Mouse (Mus musculus) C2C12 (cell line): ENCODE measurements around the gene Foxn3. TPM values are rescaled to one million over a fixed set of nuclear protein-coding genes. Genes with fewer than 3 reads are reported as not detected.

ENCODE experiments used
- H3K27me3 ChIP-seq: one replicate; pipeline ENCODE4 v1.6.1; 2011; ENCODE audit not compliant: control insufficient read depth, insufficient read depth, insufficient read length
- H3K36me3 ChIP-seq: one replicate; pipeline ENCODE4 v1.6.1; 2011; ENCODE audit not compliant: control insufficient read depth, insufficient read depth
- H3K4me3 ChIP-seq: one replicate; pipeline ENCODE4 v1.5.1; 2011; ENCODE audit warnings: mild to moderate bottlenecking, control low read depth; ENCODE audit not compliant: poor library complexity, insufficient read depth, severe bottlenecking
- H3K79me2 ChIP-seq: one replicate; pipeline ENCODE4 v1.6.1; 2011; ENCODE audit not compliant: control insufficient read depth, insufficient read depth
- H3K79me3 ChIP-seq: one replicate; pipeline ENCODE4 v1.6.1; 2011; ENCODE audit warnings: low read depth, control low read depth
- H3ac ChIP-seq: one replicate; pipeline ENCODE3; 2011; ENCODE audit warnings: low read depth; ENCODE audit not compliant: control insufficient read depth, insufficient read length
- CEBPB ChIP-seq: IDR thresholded peaks from one replicate; pipeline ENCODE4 v1.6.1; 2011; ENCODE audit warnings: low read depth, mild to moderate bottlenecking, control low read depth, moderate library complexity
- CTCF ChIP-seq: IDR thresholded peaks from one replicate; pipeline ENCODE4 v1.5.1; 2011; ENCODE audit not compliant: control insufficient read depth, insufficient read depth, insufficient read length
- FOSL1 ChIP-seq: IDR thresholded peaks from one replicate; pipeline ENCODE4 v1.8.0; 2011; ENCODE audit warnings: mild to moderate bottlenecking, low read length; ENCODE audit not compliant: poor library complexity, insufficient read depth, severe bottlenecking
- MAX ChIP-seq: IDR thresholded peaks from one replicate; pipeline ENCODE4 v1.6.1; 2011; ENCODE audit warnings: mild to moderate bottlenecking, control low read depth
- MYOD1 ChIP-seq: IDR thresholded peaks from one replicate; pipeline ENCODE4 v1.6.1; 2011; ENCODE audit warnings: low read depth; ENCODE audit not compliant: control insufficient read depth, insufficient read length
- MYOG ChIP-seq: IDR thresholded peaks from one replicate; pipeline ENCODE4 v1.6.1; 2011; ENCODE audit not compliant: control insufficient read depth, insufficient read length; ENCODE audit errors: extremely low read depth
- USF1 ChIP-seq: IDR thresholded peaks from one replicate; pipeline ENCODE4 v1.6.1; 2011; ENCODE audit warnings: low read depth, mild to moderate bottlenecking, control low read depth, moderate library complexity
- polyA plus RNA-seq: library from polyadenylated mRNA; unstranded; fragments of >200 nt; fragmentation: generic; extraction: Trizol; gene quantifications from one replicate; pipeline ENCODE4 v1.2.1, GENCODE M21; 2012; ENCODE audit warnings: missing spikeins

Gene Foxn3
- polyA plus RNA-seq, 1 experiment = 4.2 TPM

DNA sequence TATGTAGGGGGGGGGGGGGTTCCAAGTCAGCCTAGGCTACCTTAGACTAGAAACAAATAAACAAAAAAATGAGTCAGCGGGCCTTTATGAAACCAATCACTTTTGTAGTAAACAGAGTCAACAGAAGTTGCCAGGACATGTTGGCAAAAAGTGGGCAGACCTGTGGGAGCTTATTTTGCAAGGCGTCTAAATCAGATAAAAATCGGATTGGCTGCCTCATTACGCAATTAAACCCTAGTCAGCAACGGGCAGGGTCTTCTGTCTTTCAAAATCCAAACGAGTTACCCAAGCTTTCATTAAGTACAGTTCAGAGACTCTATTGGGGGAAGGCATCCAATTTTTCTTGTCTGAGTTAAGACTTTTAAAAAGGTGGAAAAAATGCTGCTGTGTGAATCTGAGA is 329.0 kb downstream of the Foxn3 start:
- Histone ChIP-seq H3K79me3 (no peaks in the 10 kb centered on the region), H3ac (no peak overlapping the region), H3K36me3 (no peaks in the 10 kb centered on the region), H3K79me2 (no peaks in the 10 kb centered on the region), H3K4me3 (no peak overlapping the region), H3K27me3 (no peaks in the 10 kb centered on the region)
- TF ChIP-seq FOSL1 = no peak
- no peak for TF ChIP-seq MYOD1

DNA sequence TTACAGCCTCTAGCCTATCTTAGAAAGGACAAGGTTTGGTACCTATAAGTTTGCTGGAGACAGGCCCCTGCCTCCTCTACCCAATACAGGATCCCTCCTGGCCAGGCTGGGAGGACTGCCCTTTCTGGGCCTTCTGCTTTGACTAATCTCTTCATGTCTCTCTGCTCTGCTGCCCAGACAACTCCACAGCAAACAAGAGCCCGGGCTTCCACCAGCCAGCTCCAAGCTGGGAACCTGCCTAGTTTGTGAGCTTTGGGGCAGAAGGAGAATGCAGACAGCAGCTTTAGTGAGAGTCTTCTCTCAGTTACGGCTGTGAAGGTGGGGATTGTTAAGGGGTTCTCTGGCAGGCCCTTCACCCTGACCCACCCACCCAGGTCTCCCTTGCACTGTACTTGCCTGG is 330.0 kb downstream of the Foxn3 start:
- no peak for TF ChIP-seq CEBPB
- TF ChIP-seq FOSL1 = no peak
- TF ChIP-seq MYOG = no peak
- TF ChIP-seq MYOD1 = no peak
- TF ChIP-seq USF1 = no peak
- no peak overlapping the region for H3ac ChIP-seq
- no peaks in the 10 kb centered on the region for H3K27me3 ChIP-seq
- no peaks in the 10 kb centered on the region for H3K79me2 ChIP-seq
- H3K79me3 ChIP-seq = no peaks in the 10 kb centered on the region
- H3K36me3 ChIP-seq = no peaks in the 10 kb centered on the region
- no peak overlapping the region for H3K4me3 ChIP-seq

DNA sequence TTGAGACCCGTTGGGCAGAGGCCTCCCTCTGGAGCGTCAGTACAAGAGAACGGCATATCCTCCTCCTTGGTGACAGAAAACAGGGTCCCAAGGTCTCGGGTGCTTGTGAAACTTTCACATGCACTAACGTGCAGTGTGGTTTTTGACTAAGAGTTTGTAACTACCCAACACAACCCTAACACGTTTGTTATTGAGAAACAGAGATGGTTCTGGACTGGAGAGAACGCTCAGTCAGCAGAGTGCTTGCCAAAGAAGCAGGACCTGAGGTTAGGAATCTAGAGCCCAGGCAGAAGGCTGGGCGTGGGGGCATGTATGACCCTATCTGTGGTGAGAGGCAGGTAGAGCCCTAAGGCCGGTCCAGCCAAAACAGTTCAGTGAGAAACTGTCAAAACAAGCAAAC is 330.9 kb downstream of the Foxn3 start:
- no peaks in the 10 kb centered on the region for H3K27me3 ChIP-seq
- H3K79me2 ChIP-seq = no peaks in the 10 kb centered on the region
- H3K4me3 ChIP-seq = no peak overlapping the region
- H3ac ChIP-seq = no peak overlapping the region
- TF ChIP-seq MYOD1 (no peak), CTCF (no peak), MAX (no peak), FOSL1 (no peak), CEBPB (no peak), MYOG (no peak), USF1 (no peak)
- H3K36me3 ChIP-seq = no peaks in the 10 kb centered on the region
- no peaks in the 10 kb centered on the region for H3K79me3 ChIP-seq

DNA sequence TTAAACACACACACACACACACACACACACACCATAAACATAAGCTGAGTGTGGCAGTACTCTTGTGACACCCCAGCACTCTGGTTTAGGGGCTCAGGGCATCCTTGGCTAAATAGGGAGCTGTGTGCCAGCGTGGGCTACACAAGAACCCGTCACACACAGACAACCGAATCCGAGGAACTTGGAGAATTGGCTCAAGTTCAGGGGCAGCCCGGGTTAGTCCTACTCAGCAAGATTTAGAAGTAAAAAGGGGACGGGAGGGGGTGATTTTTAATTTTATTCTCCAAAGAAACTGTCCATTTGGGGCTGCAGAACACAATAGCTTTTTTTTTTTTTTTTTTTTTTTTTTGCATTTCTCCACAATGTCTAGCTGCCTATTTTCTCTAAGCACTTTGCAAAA is 332.1 kb downstream of the Foxn3 start:
- no peak overlapping the region for H3K4me3 ChIP-seq
- H3K79me3 ChIP-seq = no peaks in the 10 kb centered on the region

DNA sequence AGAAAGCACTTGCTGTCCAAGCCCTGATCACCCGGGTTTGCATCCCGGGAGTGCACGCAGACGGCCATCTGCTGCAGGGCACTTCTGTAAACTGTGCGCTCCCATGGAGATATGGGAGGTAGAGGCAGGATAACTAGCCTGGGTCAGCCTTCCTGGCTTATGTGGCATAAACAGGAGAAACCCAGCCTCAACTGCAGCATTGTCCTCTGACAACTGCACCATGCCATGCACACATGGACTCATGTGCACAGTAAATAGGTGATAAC is 332.7 kb downstream of the Foxn3 start:
- no peak overlapping the region for H3K4me3 ChIP-seq
- TF ChIP-seq MAX (no peak), FOSL1 (no peak), CTCF (no peak), MYOD1 (no peak)
- H3K79me3 ChIP-seq = no peaks in the 10 kb centered on the region
- no peaks in the 10 kb centered on the region for H3K27me3 ChIP-seq
- H3K79me2 ChIP-seq = no peaks in the 10 kb centered on the region
- H3ac ChIP-seq = no peak overlapping the region
- no peaks in the 10 kb centered on the region for H3K36me3 ChIP-seq

More for the DNA sequence above, 332.1 kb downstream of the Foxn3 start:
- Histone ChIP-seq H3ac (no peak overlapping the region), H3K27me3 (no peaks in the 10 kb centered on the region), H3K79me2 (no peaks in the 10 kb centered on the region), H3K36me3 (no peaks in the 10 kb centered on the region)
- no peak for TF ChIP-seq CEBPB
- no peak for TF ChIP-seq USF1
- TF ChIP-seq FOSL1 = no peak
- no peak for TF ChIP-seq MYOD1

DNA sequence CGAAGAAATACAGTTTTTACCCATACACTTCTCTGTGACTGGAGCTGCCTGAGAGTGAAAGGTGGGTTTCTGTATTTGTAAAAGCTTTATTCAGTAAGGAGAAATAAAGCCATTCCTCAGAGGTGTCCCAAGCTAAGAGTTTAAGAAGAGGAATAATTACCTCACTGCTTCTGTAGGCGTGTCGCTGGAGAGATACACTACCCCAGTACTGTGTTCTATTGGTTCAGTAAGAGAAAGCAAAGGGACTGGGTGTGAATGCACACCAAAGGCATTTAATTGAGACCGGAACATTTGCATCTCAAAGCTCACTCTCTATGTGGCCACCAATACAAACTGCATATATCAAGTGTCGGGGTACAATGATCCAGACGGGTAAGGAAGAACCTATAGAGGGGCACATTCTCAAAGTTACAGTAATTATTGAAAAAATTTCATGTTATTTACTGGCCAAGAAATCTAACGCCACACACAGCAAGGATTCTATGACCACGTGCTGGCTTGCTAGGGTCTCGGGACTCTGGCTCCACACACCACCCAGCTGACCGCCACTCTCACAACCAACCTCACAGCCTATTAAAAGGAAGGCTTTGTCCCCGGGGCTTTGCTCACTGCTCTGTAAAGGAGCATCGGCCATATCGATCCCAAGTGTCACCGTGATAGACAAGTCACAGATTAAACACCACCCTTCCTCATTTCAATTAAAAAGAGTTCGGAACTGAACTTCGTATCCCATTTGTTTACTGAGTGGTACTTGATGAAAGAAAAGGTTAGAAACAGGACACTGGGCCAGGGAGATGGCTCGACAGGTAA is 333.2 kb downstream of the Foxn3 start:
- Histone ChIP-seq H3K27me3 (no peaks in the 10 kb centered on the region), H3K79me2 (no peaks in the 10 kb centered on the region), H3ac (no peak overlapping the region), H3K79me3 (no peaks in the 10 kb centered on the region), H3K36me3 (no peaks in the 10 kb centered on the region), H3K4me3 (no peak overlapping the region)
- TF ChIP-seq MAX (no peak), MYOD1 (no peak), MYOG (no peak), CEBPB (no peak), CTCF (no peak), USF1 (no peak), FOSL1 (no peak)
